Mouse (Mus musculus) brain, adult 2 months (tissue): Measurements from ENCODE around the gene Abcb10.
A peak's percentile ranks its signal among the peaks of the same experiment; 100 is the strongest.
"Not testable (repeated sequence)": the region's sequence is repeated elsewhere in the genome, so short reads cannot be mapped to it uniquely, and the experiment has no call there.

Experiments used
- DNase-seq: peaks from one replicate; pipeline ENCODE4 v3.0.0; 2011; ENCODE audit warnings: low read depth, low spot score

Gene Abcb10

DNA sequence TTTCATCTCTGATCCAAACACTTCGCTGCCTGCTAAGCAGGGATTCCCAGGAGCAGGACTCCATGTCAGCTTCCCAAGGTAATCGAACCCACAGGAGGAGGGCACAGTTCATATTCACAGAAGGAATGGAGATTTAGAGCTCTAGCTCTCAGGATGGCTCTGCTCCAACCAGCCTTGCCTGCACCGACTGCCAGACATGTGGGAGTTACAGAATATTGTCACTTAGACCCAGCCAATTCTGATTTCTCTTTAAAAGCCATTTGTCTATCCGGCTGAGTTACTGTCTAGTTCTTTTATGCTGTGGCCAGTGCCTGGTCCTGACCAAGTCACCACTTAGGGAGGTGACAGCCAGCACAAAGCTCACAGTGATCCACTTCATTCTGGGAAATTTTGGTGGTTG lies 1.2 kb downstream of the Abcb10 start:
- DNase-seq: peak; percentile 69

- no peak for DNase-seq
These were observed 2.7 kb downstream of the Abcb10 start for GRCm38 (mm10) chr8:123980239-123980638.

- DNase-seq: no peak
These were observed 4.0 kb downstream of the Abcb10 start for GRCm38 (mm10) chr8:123978926-123979325.

- DNase-seq: peak; percentile 79
These were observed 4.6 kb downstream of the Abcb10 start for GRCm38 (mm10) chr8:123978166-123978838.

DNA sequence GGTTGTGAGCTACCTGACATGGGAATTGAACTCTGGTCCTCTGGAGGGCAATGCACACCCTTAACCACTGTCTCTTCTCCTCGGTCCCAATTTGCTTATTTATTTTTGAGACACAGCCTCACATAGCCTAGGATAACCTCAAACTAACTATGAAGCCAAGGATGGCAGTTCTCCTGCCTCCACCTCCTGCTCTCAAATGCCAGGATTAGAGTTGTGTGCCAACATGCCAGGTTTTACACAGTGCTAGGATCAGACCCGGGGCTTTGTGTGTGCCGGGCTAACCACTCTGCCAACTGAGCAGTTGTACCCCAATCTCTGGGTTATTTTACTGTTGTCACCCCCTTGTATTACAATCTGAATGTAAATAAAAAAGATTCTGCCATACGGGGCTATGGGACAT lies 5.4 kb downstream of the Abcb10 start:
- DNase-seq: peak; percentile 60

GRCm38 (mm10) chr8:123973495-123973894 lies 9.4 kb downstream of the Abcb10 start:
- no peak for DNase-seq

DNA sequence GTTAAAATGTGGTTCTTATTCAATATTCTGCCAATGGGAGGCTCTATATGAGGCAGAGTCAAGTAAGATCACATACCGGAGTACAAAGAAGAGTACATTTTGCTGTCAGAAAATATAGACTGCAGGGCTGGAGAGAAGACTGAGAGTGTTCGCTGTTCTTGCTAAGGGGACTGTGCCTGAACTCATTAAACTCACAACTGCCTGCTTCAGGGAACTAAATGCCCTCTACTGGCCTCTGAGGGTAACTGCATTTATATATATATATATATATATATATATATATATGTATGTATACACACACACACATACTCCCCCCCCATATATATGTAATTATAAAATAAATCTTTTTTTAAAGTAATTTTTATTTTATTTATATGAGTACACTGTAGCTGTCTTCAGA lies 16.0 kb downstream of the Abcb10 start:
- DNase-seq: peak; percentile 66

- no peak for DNase-seq
These were observed 21.6 kb downstream of the Abcb10 start for GRCm38 (mm10) chr8:123961371-123961770.

DNA sequence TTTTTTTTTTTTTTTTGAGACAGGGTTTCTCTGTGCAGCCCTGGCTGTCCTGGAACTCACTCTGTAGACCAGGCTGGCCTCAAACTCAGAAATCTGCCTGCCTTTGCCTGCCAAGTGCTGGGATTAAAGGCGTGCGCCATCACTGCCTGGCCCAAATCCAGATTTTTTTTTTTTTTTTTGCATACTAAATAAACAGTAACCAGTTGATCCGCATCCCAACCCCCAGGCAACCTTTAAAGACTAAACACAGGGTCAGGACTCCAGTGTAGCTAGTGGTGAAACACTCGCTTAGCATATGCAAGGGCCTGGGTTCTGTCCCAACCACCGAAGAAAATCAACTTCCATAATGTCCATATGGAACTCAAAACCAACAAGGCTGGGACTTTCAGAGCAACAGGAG lies 22.4 kb downstream of the Abcb10 start:
- not testable (repeated sequence) for DNase-seq

DNA sequence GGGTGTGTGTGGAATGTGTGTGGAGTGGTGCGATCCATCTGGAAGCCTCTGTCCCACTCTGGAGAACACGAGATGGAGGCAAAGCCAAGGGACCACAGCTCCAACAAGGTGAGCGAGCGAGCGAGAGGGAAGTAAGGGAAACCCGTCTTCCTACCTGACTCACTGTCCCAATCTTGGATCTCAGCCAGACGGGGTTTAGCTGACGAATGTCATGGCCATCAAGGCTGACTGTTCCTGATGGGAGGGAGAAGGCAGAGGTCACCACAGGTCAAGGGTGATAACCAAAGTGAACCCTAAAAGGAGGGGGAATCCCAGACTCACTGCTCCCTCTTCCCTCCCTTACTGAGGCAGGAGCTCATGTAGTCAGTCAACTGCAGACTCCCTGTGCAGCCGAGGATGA lies 22.9 kb downstream of the Abcb10 start:
- DNase-seq: no peak

DNA sequence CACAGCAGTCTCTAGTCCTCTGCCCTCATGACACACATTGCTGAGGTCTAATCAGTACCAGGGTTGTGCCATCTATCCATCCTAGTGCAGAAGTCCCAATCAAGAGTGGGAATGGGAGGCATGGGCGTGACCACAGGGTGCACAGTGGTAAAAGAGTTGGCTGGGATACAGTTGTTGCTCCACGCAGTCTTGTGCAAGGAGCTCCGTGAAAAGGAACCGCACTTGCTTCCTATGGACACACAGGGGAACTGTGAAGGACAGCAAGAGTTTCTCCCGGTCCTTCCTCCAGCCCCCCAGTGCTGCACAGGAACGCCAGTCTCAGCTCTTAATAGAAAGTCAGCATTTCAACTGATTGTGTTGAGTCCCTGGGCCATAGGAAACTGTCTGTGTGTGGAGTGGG lies 23.4 kb downstream of the Abcb10 start:
- no peak for DNase-seq

- peak; percentile 77 for DNase-seq
These were observed 24.8 kb downstream of the Abcb10 start for GRCm38 (mm10) chr8:123958130-123958529.

DNA sequence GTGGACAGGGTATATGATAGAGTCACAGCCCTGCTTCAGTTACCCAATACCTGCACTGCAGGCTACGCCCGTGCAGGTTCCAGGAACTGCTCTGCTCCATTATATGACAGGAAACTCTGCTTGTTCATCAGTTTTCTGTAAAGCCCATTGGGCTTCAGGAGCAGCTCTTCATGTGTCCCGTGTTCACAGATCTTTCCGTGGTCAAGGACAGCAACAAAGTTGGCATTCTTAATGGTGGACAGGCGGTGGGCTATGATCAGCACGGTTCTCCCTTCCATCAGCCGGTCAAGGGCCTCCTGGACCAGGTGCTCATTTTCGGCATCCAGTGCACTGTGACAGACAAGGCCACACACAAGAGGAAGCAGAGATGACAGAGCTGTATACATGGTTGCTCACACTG lies 28.7 kb downstream of the Abcb10 start:
- no peak for DNase-seq

DNA sequence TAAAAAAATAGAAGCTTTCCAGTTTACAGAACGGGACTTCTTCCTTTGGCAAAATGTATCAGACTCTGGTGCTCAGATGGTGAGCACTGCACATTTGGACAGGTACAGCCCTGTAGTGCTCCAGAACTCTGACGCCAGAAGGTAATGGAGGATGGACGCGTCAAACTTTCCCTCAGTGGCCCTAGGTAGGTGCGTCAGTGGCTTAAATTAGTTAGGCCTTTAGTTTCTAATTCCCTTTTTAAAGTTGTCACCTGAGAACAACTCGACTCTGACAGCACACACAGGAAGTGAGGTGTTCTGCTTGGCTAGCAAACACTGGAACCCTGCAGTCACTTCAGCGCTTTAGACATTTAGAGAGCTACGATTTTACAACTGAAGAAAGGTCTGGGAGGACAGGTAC lies 29.2 kb downstream of the Abcb10 start:
- no peak for DNase-seq

DNA sequence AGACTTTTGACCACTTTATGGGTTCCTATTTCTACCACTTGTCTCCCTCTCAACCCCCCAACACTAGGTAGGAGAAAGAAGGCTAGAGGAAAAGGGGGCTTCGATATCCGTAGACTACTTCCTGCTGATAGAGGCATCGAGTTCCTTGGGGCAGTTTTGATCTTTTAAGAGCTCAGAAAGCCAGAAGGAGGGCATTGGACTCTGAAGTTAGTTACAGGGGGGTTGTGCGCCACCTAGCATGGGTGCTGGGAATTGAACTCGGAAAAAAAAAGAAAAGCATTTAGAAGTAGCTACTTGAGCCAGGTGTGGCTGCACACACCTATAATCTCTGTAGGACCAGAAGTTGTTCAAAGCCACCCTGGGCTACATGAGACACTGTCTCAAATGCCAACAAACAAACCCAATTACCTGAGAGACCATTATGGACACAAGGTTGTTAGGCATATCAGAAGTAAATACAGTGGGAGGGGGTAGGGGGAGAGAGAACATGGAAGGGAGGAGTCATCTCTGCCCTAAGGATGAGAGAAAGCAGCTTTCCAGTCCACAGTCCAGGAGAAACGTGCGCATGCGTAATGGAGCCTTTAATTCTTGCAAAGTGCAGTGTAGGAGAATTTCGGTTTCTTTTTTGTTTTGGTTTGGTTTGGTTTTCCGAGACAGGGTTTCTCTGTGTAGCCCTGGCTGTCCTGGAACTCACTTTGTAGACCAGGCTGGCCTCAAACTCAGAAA lies 32.7 kb downstream of the Abcb10 start:
- DNase-seq: peak; percentile 85

DNA sequence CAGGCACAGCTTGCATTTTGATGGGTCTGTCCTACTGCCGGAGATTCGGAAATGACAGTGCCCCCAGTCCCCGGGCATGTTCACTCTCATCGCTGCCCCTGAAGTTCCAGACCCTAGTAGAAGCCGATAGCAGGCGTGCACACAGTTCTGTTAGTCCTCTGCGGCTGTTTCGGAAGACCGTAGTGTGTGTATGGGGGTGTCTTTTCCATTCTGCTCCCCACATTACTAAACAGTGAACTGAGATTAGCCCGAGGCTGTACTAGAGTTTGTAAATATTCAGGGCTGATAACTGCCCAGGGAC lies 33.3 kb downstream of the Abcb10 start:
- DNase-seq: no peak

DNA sequence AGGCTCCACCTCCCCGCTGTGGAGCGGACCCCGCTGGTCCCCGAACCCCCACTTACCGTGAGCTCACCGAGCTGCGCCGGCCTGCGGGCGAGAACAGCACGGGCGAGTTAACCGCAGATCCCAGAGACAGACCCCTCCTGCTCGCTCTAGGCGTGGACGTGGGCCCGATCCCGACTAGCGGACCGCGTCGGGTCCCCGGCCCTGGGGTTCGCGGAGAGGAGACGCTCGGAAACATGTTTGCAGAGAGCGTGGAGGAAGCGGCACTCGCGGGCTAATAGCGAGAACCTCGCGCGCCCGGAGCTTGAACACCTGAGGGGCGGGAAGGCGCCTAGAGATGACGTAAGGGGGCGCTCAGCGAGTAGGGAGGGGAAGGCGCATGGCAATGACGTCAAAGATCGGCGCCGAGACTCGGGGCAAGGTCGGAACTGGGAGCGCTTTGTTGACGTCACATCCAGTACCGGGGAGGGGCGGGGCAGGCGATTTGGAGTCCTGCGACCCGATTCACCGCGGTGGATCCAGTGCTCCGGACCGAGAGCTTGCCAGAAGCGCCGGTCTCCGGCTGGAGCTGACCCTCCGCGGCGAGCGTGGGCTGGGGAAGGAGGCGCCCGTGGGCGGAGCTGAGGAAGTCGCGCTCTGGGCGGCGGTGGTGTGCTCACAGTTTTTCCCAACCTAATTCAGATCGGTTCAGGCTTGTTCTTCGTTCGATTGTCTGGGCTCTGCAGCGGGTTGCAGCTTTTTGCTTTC lies 33.8 kb downstream of the Abcb10 start, which contains the start of gene Nup133:
Gene Nup133, minus strand, starts transcription at position 324 of the 744 bp plus-strand sequence.
- peak; percentile 100 for DNase-seq

DNA sequence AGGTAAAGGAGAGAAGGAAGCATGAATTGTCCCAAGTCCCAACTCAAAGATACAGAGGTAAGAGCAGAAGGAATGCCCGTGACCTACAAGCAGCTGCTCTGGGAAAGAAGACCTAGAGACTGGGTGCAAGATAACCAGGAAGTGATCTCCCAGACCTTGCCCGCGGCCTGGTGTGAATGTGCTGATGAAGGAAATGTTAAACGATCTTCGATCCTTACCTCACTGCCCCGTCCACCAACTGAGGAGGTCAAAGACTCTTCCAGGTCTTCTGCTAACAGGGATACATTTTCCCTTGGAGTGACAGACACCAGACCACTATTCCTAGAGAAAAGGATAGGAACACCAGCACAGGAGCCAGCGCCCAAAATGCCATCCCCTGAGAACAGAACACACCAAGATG lies 53.9 kb downstream of the Abcb10 start:
- no peak for DNase-seq

DNA sequence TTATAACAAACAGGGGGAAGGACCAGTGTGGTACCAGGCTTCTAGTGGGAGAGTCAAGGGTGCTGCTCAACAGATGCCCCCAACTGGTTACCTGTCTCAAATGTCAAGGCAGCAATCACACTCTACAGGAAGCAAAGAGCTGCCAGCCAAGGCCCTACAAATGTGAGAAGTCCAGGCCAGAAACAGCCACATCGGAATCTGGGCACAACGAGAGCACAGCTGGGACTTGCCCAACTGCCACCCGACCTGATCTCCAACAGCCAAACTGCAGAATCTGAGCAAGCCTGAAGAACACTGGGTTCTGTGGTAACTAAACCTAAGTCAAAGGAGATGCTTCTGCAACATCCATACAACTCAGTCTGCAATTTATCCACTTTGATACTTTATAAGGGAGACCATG lies 57.3 kb downstream of the Abcb10 start:
- DNase-seq: no peak

DNA sequence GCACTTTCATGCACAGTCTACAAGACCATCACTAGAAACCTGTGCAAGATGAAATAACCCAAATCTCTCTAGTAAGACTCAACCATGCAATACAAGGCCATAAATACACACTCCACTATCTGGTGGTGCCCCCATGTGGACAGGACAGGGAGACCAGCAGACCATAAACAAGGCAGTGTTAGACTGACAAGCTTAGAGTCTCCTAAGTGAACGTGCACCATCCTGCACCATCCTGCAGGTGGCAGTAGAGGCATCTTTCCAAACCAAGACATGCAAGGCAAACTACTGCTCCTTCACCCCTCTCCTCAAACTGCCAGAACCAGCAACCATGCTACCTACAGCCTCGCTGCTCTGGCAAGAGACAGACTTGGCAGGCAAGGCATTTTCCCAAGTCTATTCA lies 58.2 kb downstream of the Abcb10 start:
- DNase-seq: peak; percentile 95

GRCm38 (mm10) chr8:123914635-123915034 lies 68.3 kb downstream of the Abcb10 start:
- DNase-seq: no peak

DNA sequence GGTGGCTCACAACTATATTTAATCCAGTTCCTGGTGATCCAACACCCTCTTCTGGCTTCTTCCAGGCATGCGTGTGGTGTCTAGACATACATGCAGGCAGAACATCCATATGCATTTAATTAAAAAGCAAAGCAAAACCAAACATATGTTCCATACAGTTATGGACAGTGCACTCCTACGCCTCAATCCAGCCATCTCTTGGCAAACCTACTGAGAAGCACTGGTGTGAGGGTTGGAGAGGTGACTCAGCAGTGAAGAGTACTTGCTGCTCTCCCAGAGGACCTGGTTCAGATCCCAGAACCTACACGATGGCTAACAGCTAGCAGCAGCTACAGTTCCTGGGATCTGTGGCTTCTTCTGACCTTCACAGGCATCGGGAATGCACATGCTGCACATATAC lies 70.7 kb downstream of the Abcb10 start:
- peak; percentile 81 for DNase-seq

DNA sequence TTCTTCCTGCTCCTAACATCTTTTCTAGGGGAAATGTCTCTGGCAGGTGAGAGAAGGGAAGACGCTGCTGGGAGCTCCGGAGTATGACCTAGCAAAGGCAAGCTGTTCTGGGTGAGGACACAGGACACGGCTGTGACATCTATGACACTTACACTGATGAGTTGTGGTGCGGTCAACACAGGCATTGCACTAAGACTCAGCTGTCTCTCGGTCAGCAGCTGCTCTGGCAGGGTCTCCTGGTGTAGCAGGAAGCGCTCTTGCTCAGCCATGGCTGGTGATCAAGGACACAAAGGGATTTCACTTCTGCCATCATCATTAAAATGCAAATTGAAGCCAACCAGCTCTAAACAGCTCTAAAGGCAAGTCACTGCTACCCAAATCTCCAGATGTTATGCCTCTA lies 75.3 kb downstream of the Abcb10 start:
- no peak for DNase-seq
